Mouse (Mus musculus) layer of hippocampus, adult 2 months (tissue): Measurements from ENCODE around the gene Gm10447. TPM values are rescaled to one million over a fixed set of nuclear protein-coding genes. Genes with fewer than 3 reads are reported as not detected.
A peak's percentile ranks its signal among the peaks of the same experiment; 100 is the strongest.

Experiments used
- DNase-seq, 2 experiments: peaks; one replicate each; pipeline ENCODE4 v3.0.0; 2022; ENCODE audit warnings: low spot score in 2 of 2
- H3K27ac ChIP-seq: fragments of 200-600 bp; 2 replicates; pipeline ENCODE4 v1.8.1; 2022
- H3K4me3 ChIP-seq: fragments of 200-600 bp; 2 replicates; pipeline ENCODE4 v1.8.1; 2022; ENCODE audit warnings: mild to moderate bottlenecking
- CTCF ChIP-seq: fragments of 200-600 bp; conservative IDR thresholded peaks from 2 replicates; pipeline ENCODE4 v1.8.1; 2022; ENCODE audit warnings: antibody characterized with exemption, mild to moderate bottlenecking, moderate library complexity
- total RNA-seq, 2 experiments: library from RNA; stranded (reverse); gene quantifications; 2 replicates each; pipeline ENCODE4 v1.2.3; 2021

Gene Gm10447
- total RNA-seq, 2 experiments from 2014 or later: 0.20 to 0.26 TPM

DNA sequence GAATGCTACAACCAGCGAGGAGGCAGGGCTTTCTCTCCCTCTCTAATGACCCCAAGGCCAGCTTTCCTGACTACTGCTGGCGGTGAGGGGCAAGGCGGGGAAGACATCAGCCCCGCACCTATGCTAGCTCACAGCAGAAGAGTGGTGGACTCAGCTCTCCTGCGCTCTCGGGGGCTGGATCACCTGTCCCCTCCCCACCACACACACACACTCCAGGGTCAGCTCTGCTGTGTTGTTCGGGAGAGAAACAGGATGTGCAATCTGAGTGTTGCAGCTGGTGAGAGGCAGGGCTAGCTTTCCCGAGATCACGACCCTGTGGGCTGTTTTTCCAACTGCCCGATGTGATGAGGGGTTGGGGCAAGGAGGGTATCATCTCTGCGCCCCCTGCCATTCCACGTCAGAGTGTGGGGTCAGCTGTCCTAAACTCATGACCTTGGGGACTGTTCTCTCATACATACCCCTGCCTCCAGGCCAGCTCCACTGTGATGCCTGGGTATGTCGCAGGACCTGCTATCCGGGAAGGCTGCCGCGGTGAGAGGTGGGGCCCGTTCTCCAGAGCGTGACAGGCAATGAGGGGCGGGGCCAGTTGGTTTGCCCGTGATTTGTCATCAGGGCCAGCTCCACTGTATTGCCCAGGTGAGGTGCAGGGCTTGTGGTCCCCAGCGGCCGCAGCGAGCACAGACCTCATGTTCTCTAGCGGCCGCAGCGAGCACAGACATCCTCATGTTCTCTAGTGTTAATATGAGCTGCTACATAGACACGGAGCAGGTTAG lies 30.1 kb upstream of the Gm10447 start:
- peak overlapping the region; percentile 38 for H3K4me3 ChIP-seq
- H3K27ac ChIP-seq: peak overlapping the region; percentile 61; the same call in 1 of the 2 replicates
- no peak for DNase-seq
- TF ChIP-seq CTCF: 0 out of 2 replicates have a peak, but pooled peaks have one; percentile 4

DNA sequence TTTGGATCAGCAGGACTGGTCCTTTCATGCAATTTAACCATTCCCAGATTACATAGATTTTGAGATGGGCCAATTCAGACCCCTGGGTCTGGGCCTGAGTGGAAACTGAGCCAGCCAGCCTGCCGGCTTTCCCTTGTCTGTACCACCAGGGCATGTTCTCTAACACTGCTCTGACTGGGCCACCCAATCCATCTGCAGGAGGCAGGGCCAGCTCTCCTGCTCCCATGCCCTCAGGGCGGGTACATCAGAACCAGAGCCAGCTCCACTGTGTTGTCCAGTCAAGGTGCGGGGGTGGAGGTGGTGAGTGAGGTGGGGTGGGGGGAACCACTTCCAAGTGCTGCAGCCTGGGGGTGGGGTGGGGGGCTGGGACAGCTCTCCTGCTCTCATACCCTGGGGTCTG lies 29.4 kb upstream of the Gm10447 start:
- H3K27ac ChIP-seq: no peak overlapping the region
- TF ChIP-seq CTCF: no peak
- DNase-seq: no peak
- H3K4me3 ChIP-seq: no peak overlapping the region

GRCm38 (mm10) chr11:53485719-53486118 lies 28.8 kb upstream of the Gm10447 start:
- Histone ChIP-seq H3K27ac (no peak overlapping the region), H3K4me3 (no peak overlapping the region)
- peak; percentile 80 for TF ChIP-seq CTCF
- no peak for DNase-seq

DNA sequence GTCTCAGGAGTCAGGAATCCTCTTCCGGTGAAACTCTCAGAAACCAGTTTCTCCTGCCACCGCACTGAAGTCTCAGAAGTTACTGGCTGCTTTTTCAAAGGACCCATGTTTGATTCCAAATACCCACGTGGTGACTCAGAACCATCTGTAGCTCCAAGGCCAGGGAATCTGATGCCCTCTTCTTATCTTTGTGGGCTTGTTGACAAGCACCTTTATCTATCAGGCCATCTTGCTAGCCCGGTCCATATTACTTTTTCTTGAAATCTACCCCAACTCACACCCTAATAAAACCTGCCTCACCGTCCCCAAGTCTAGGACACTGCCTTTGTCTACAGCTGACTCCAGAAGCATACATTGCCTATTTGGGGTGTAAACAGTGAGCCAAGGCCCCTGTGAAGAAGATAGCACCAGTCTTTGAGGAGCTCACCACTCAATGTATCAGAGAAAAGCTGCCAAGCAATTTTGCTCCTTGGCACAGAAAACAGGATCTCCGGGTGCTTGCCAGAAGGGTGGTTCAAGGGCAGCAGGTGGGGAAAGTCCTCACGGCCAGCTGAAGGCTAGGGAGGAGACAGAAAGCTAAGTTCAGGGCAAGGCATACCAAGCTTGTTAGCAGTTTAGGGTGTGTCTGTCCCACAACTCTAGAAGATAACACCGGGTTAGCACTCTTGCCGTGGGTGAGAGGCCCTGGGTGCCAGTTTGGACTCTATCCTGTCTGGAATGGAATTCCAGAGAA lies 26.4 kb upstream of the Gm10447 start:
- no peak overlapping the region for H3K27ac ChIP-seq
- no peak for TF ChIP-seq CTCF
- no peak for DNase-seq
- no peak overlapping the region for H3K4me3 ChIP-seq

GRCm38 (mm10) chr11:53481088-53481730 lies 24.3 kb upstream of the Gm10447 start:
- peak overlapping the region; percentile 14 for H3K4me3 ChIP-seq
- no peak for TF ChIP-seq CTCF
- peak overlapping the region; percentile 99 for H3K27ac ChIP-seq
- no peak for DNase-seq

DNA sequence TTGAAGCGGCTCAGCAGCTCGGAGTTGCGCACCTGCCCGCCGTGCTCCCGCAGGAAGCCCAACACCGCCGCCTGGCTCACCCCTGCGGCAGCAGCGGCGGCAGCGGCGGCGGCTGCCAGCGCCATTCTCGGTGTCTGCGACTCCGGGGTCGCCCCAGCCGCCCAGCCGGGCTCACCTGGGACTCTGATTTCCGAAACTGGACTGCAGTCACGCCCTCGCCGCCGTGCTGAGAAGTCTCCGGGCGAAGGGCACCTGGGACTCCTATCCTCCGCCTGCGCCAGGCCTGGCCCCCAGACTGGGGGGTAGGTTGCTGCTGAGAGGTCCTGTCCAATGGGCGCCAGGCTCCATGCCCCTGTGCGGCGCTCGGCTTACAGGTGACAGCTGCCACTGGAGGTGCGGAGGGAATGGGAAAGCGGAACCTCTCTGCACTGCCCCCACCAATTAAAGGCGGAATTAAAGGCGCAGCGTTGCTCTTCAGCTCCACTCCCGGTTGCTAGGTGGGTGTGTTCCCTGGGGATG lies 22.9 kb upstream of the Gm10447 start, which contains the start of the genes Gm9945 and Sowaha:
Gm9945 (plus strand) TSS at position 384 of the 519 bp plus-strand sequence.
Sowaha (minus strand) TSS at position 492 of the 519 bp plus-strand sequence.
- DNase-seq: peak; percentile 75 to 83
- peak within 1 kb of the TSS; percentile 99 for H3K27ac ChIP-seq
- peak within 1 kb of the TSS; percentile 91 for H3K4me3 ChIP-seq
- TF ChIP-seq CTCF: peak; percentile 42

- TF ChIP-seq CTCF: no peak
- no peak for DNase-seq
- Histone ChIP-seq H3K27ac (peak overlapping the region; percentile 99), H3K4me3 (peak overlapping the region; percentile 91)
These were observed 22.4 kb upstream of the Gm10447 start for GRCm38 (mm10) chr11:53479171-53479782.

DNA sequence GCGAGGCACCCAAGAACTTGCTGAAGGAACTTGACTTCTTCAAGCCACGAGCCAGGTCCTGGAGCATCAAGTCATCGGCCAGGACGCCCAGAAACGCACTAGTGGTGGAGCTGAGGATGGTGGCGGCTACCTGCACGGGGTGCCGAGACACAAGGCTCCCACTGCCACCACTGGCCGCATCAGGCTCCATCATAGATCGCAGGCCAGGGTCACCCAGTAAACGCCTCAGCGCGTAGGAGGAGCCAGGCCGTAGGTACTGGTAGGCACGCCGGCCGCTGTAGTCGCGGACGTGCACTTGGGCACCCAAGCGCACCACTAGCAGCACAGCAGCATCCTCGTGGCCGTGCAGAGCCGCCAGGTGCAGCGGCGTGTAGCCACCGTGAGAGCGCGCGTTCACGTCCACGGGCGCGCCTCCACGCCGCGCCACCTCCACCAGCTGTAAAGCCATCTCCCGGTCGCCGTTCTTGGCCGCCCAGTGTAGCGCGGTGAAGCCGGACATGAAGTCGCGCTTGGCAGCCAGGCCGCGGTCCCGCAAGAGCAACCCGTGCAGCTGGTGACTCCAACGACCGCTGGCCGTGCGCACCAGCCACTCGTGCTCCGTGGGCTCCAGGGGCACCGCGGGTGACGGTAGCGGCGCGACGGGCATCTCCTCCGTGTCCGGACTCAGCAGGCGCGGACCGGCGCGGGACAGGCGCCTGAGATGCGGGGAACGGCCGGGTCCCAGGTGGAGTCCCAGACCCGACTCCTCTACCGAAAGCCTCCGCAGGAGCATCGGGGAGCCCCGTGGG lies 21.7 kb upstream of the Gm10447 start:
- Histone ChIP-seq H3K27ac (peak overlapping the region; percentile 99), H3K4me3 (peak overlapping the region; percentile 91)
- DNase-seq: no peak
- no peak for TF ChIP-seq CTCF

DNA sequence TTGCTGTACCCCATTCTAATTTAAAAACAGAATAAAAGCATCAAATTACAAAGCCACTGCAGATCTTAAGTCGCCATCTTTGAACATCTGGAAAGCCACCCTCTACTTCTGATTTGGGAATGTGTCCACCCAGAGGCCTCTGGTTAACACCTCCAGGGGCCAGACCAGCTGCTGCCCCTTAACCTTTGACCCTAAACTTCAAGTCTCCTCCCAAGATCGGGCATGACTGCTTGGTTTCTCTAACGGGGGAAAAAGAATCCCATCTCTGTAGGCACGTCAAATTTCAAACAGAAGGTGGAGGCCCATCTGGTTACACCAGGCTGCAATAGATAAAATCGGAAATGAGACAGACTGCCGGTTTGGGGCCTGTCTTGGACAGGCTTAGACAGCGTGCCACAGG lies 20.9 kb upstream of the Gm10447 start:
- peak overlapping the region; percentile 99 for H3K27ac ChIP-seq
- no peak for TF ChIP-seq CTCF
- DNase-seq: no peak
- H3K4me3 ChIP-seq: peak overlapping the region; percentile 91

- DNase-seq: peak in 1 of 2 experiments; percentile 48
- Histone ChIP-seq H3K4me3 (peak overlapping the region; percentile 91), H3K27ac (peak overlapping the region; percentile 91)
- TF ChIP-seq CTCF: no peak
These were observed 18.7 kb upstream of the Gm10447 start for GRCm38 (mm10) chr11:53475620-53476019.

DNA sequence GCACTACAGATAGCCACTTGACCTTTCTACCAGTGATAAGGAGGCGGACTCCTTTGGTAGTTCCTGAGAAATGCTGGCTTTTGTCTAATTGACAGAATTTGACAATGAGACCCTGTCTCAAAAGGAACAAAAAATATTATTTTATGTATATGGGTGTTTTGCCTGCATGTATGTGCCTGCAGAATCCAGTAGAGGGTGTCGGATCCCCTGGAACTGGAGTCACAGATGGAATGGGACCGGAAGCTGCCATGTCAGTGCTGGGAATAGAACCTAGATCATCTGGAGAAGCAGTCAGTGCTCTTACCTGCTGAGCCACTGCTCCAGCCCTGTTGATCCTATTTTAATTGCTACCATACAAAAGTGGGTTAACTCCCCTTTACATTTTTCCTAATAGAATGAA lies 15.8 kb upstream of the Gm10447 start:
- peak overlapping the region; percentile 71 for H3K27ac ChIP-seq
- no peak overlapping the region for H3K4me3 ChIP-seq
- peak; percentile 66 for TF ChIP-seq CTCF
- no peak for DNase-seq
